Mouse (Mus musculus) hindbrain, embryonic 13.5 days (tissue): Measurements from ENCODE around the gene Tigd2. TPM values are rescaled to one million over a fixed set of nuclear protein-coding genes. Genes with fewer than 3 reads are reported as not detected.

Source experiments
- ATAC-seq: fragments of 200-750 bp; cut with Nextera tagmentation; 2 replicates; pipeline ENCODE4 v1.8.0; 2017; ENCODE audit warnings: moderate TSS enrichment; ENCODE audit not compliant: low FRiP score
- H3K27ac ChIP-seq: fragments of 300-500 bp; sonication (generic); 2 replicates; pipeline ENCODE4 v1.5.1; 2015; ENCODE audit warnings: inconsistent platforms, mild to moderate bottlenecking, moderate library complexity
- H3K27me3 ChIP-seq: fragments of 300-500 bp; sonication (generic); 2 replicates; pipeline ENCODE4 v1.6.1; 2015; ENCODE audit warnings: mild to moderate bottlenecking, inconsistent platforms
- H3K36me3 ChIP-seq: fragments of 300-500 bp; sonication (generic); 2 replicates; pipeline ENCODE4 v1.6.1; 2015; ENCODE audit warnings: mild to moderate bottlenecking, inconsistent platforms
- H3K4me1 ChIP-seq: fragments of 300-500 bp; sonication (generic); replicated peaks from 2 replicates; pipeline ENCODE4 v1.6.1; 2015; ENCODE audit warnings: inconsistent platforms
- H3K4me2 ChIP-seq: fragments of 300-500 bp; sonication (generic); 2 replicates; pipeline ENCODE4 v1.6.1; 2015; ENCODE audit warnings: inconsistent platforms, mild to moderate bottlenecking, moderate library complexity
- H3K4me3 ChIP-seq: fragments of 300-500 bp; sonication (generic); 2 replicates; pipeline ENCODE4 v1.5.1; 2015; ENCODE audit warnings: mild to moderate bottlenecking, inconsistent platforms
- H3K9ac ChIP-seq: fragments of 300-500 bp; sonication (generic); 2 replicates; pipeline ENCODE4 v1.6.1; 2015; ENCODE audit warnings: mild to moderate bottlenecking, inconsistent platforms
- H3K9me3 ChIP-seq: fragments of 300-500 bp; sonication (generic); 2 replicates; pipeline ENCODE4 v1.6.1; 2016; ENCODE audit warnings: inconsistent platforms
- WGBS: fragments of 180-500 bp; shearing (Covaris S2); methylation state at CpG from one replicate; pipeline ENCODE4 v1.1.7; 2015; 5-methylcytosine and 5-hydroxymethylcytosine counted together
- polyA plus RNA-seq: library from polyadenylated mRNA; unstranded; fragments of >200 nt; fragmentation: Nextera tagmentation; extraction: Ambion mirVana; gene quantifications from 2 replicates; pipeline ENCODE4 v1.2.1, GENCODE M21; 2015

The Tigd2 gene
- polyA plus RNA-seq, 1 experiment from 2014 or later = 11.1 TPM

DNA sequence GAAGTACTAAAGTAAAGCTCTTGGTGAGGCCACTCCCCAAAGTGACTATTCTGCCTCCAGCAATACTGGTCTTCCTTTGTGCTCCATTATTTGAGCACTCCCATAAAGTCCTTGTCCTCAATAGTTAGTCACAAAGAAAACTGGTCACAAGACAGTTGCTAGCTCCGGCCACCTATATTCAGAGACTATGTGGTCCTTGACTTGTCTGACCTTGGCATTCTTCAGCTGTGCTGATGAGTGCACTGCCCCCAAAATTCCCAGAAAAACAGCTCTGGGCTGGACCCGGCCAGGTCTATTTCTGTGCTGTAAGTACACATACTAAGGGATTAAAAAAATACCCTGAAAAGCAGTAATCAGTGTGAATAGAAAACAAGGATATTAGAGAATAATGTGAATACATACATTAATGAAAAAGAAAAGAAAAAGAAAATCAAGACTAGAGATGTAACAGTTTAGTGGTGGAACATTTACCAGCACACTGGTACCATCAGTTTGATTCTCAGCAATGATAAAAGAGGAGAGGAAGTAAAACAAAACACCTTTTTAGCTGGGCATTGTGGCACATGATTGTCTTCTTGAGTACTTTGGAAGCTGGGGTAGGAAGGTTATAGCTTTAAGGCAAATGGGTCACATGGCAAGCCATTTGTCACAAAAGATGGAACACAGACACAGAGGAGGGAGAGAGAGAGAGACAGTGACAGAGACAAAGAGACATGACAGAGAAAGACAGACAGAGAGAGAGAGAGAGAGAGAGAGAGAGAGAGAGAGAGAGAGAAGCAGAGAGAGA, 12.6 kb upstream of the Tigd2 start:
- no peaks in the 10 kb centered on the region for H3K4me1 ChIP-seq
- H3K27ac ChIP-seq = no peak overlapping the region
- 34% methylated on average over 2 of the region's 2 CpGs for WGBS
- ATAC-seq = no peak
- no peaks in the 10 kb centered on the region for H3K36me3 ChIP-seq
- H3K4me3 ChIP-seq = no peak overlapping the region
- no peak overlapping the region for H3K9ac ChIP-seq
- H3K27me3 ChIP-seq = no peaks in the 10 kb centered on the region
- H3K9me3 ChIP-seq = no peaks in the 10 kb centered on the region
- no peak overlapping the region for H3K4me2 ChIP-seq

DNA sequence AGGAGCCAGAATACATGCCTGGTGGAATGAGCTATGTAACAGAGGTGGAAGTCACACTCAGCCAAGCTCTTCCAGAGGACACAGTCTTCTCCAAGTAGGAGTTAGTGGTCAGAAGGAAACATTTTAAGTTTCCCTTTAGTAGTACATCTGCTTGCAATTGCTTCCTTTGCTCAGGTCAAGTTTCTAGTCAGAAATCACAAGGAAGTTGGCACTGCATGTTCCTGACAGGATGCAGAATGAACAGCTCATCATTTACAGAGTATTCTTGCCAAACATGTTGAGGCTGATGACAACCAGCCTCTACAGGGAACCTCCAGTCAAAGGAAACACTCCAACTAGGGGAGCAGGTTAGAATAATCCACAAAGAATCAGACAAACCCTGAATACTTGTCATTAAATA, 11.9 kb upstream of the Tigd2 start:
- no peak for ATAC-seq
- Histone ChIP-seq H3K36me3 (no peaks in the 10 kb centered on the region), H3K27ac (no peak overlapping the region), H3K4me3 (no peak overlapping the region), H3K4me1 (no peaks in the 10 kb centered on the region), H3K9me3 (no peaks in the 10 kb centered on the region), H3K4me2 (no peak overlapping the region), H3K27me3 (no peaks in the 10 kb centered on the region), H3K9ac (no peak overlapping the region)

DNA sequence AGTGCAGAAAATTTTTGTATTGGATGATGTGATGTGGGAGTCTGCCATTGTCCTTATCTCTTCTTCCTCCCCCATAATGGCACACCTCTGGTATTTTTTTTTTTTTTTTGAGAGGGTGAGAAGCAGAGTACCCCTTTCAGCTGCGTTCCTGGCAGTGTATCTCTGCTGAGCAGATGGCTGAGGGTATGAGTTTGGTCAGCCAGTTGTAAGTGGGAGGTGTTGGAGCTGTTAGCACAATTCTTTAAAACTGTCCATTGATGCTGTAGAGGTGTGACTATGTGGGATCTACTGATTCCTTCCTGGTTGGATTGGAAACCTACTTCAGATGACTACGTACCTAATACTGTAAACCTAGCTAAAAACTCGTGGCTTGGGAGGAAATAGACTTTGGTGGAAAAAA, 10.3 kb upstream of the Tigd2 start:
- no peak overlapping the region for H3K9ac ChIP-seq
- no peak overlapping the region for H3K4me3 ChIP-seq
- no peak for ATAC-seq
- H3K27ac ChIP-seq = no peak overlapping the region
- no peaks in the 10 kb centered on the region for H3K27me3 ChIP-seq
- H3K36me3 ChIP-seq = no peaks in the 10 kb centered on the region
- H3K9me3 ChIP-seq = no peaks in the 10 kb centered on the region
- no peak overlapping the region for H3K4me2 ChIP-seq
- WGBS = 87% methylated on average over 3 of the region's 3 CpGs
- no peaks in the 10 kb centered on the region for H3K4me1 ChIP-seq

- Histone ChIP-seq H3K36me3 (no peaks in the 10 kb centered on the region), H3K27ac (no peak overlapping the region), H3K9me3 (no peaks in the 10 kb centered on the region), H3K4me1 (no peaks in the 10 kb centered on the region), H3K4me2 (no peak overlapping the region), H3K9ac (no peak overlapping the region), H3K27me3 (no peaks in the 10 kb centered on the region), H3K4me3 (no peak overlapping the region)
- WGBS = 89% methylated on average over 2 of the region's 2 CpGs
- no peak for ATAC-seq
These were observed 9.6 kb upstream of the Tigd2 start for GRCm38 (mm10) chr6:59199021-59199420.

GRCm38 (mm10) chr6:59207561-59207960, 1.1 kb upstream of the Tigd2 start:
- 97% methylated on average over 1 of the region's 1 CpGs for WGBS
- no peak overlapping the region for H3K4me3 ChIP-seq
- no peaks in the 10 kb centered on the region for H3K27me3 ChIP-seq
- H3K9ac ChIP-seq = no peak overlapping the region
- H3K9me3 ChIP-seq = no peaks in the 10 kb centered on the region
- peaks cover 2% of the 10 kb centered on the region; the same call in 1 of the 2 replicates for H3K36me3 ChIP-seq
- no peak overlapping the region for H3K27ac ChIP-seq
- ATAC-seq = no peak
- H3K4me1 ChIP-seq = peaks cover 7% of the 10 kb centered on the region
- H3K4me2 ChIP-seq = no peak overlapping the region

GRCm38 (mm10) chr6:59209299-59209707, 633 bp downstream of the Tigd2 start:
- peak overlapping the region; percentile 56 for H3K4me3 ChIP-seq
- peak overlapping the region; percentile 87 for H3K27ac ChIP-seq
- peak overlapping the region; percentile 79 for H3K9ac ChIP-seq
- H3K9me3 ChIP-seq = no peaks in the 10 kb centered on the region
- H3K36me3 ChIP-seq = peaks cover 4% of the 10 kb centered on the region; the same call in 1 of the 2 replicates
- H3K4me1 ChIP-seq = peaks cover 7% of the 10 kb centered on the region
- 46% methylated on average over 5 of the region's 5 CpGs for WGBS
- H3K27me3 ChIP-seq = no peaks in the 10 kb centered on the region
- peak; percentile 81 for ATAC-seq
- H3K4me2 ChIP-seq = peak overlapping the region; percentile 60

DNA sequence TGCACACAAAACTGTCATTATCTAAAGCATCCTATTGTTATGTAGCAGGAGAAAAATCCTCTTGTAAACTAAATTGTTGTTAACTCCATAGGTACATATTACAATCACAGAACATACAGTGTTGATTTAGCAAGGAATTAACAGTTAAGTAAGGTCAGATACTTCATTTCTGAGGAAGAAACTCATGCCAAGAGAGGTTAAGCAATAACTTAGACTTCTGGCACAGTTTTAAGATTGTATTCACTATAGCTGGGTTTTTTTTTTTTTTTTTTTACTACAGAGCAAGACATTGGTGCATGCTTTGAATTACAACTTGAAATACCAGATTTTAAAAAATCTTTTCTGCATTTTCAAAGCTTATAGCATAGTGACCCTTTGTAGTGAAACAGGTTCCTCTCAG, 24.5 kb downstream of the Tigd2 start:
- no peaks in the 10 kb centered on the region for H3K4me1 ChIP-seq
- H3K27ac ChIP-seq = no peak overlapping the region
- H3K36me3 ChIP-seq = no peaks in the 10 kb centered on the region
- no peaks in the 10 kb centered on the region for H3K9me3 ChIP-seq
- H3K9ac ChIP-seq = no peak overlapping the region
- H3K27me3 ChIP-seq = no peaks in the 10 kb centered on the region
- H3K4me2 ChIP-seq = no peak overlapping the region
- H3K4me3 ChIP-seq = no peak overlapping the region
- no peak for ATAC-seq

DNA sequence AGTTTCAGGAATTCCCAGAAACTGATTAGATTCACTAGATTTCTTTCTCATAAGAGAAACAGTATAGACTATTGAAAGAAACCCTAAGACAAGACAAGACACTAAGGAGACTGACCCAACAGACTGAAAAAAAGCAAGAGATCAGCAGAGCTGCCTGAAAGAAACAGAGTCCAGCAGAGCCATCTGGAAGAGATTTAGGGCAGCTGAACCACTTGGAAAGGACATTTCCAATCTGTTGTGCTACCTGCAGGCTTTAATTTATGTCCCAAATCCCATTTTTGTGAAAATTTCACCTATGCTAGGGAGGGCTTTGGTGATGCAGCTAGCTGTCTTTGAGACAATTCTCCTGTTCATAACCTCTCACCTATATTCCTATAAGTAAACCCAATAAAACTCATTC, 25.0 kb downstream of the Tigd2 start:
- no peak overlapping the region for H3K27ac ChIP-seq
- H3K9me3 ChIP-seq = no peaks in the 10 kb centered on the region
- H3K9ac ChIP-seq = no peak overlapping the region
- no peaks in the 10 kb centered on the region for H3K27me3 ChIP-seq
- ATAC-seq = no peak
- H3K36me3 ChIP-seq = no peaks in the 10 kb centered on the region
- no peak overlapping the region for H3K4me2 ChIP-seq
- H3K4me1 ChIP-seq = no peaks in the 10 kb centered on the region
- H3K4me3 ChIP-seq = no peak overlapping the region

DNA sequence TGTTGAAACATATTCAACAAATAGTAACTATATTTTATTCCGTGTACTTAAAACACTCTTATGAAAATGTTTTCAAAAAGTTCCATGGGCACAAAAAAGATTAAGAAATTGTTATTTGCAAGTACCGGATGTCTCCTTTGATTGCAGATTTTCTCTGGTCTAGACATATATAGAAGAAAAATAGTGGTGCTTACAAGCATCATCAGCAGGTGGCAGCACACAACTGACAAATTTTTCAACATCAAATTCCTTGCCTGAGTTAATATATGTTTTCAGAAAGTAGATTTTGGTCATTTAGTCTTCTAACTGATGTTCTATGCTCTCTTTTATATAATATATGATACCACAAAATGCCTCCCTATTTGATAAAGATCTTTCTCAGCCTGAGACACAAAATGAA, 41.0 kb downstream of the Tigd2 start:
- Histone ChIP-seq H3K9me3 (no peaks in the 10 kb centered on the region), H3K27me3 (no peaks in the 10 kb centered on the region), H3K27ac (no peak overlapping the region), H3K9ac (no peak overlapping the region), H3K36me3 (no peaks in the 10 kb centered on the region), H3K4me3 (no peak overlapping the region), H3K4me2 (no peak overlapping the region), H3K4me1 (no peaks in the 10 kb centered on the region)
- no peak for ATAC-seq
- WGBS = 41% methylated on average over 2 of the region's 2 CpGs

- no peak overlapping the region for H3K4me3 ChIP-seq
- H3K36me3 ChIP-seq = no peaks in the 10 kb centered on the region
- no peak overlapping the region for H3K9ac ChIP-seq
- H3K4me1 ChIP-seq = no peaks in the 10 kb centered on the region
- no peak overlapping the region for H3K4me2 ChIP-seq
- H3K27me3 ChIP-seq = no peaks in the 10 kb centered on the region
- ATAC-seq = no peak
- H3K9me3 ChIP-seq = no peaks in the 10 kb centered on the region
- no peak overlapping the region for H3K27ac ChIP-seq
These were observed 41.9 kb downstream of the Tigd2 start for GRCm38 (mm10) chr6:59250536-59250935.

DNA sequence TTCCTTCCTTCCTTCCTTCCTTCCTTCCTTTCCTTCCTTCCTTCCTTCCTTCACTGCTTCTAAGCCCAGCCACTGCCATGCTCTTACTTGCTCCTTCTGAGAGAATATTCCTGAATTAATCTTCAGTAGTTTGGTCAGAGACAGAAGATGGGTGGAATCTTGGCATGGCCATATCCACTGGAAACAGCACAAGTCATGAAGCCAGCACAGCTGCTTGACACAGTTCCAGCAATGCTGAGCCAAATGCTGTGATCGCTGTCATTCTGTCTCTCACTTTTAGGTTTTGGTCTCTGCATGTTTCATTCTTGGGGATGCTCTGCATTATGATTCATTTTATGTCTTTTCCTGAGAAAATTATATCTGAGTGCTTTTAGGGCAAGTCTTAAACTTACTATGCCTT, 47.2 kb downstream of the Tigd2 start:
- ATAC-seq = no peak
- no peak overlapping the region for H3K9ac ChIP-seq
- H3K4me1 ChIP-seq = no peaks in the 10 kb centered on the region
- 90% methylated on average over 1 of the region's 1 CpGs for WGBS
- no peaks in the 10 kb centered on the region for H3K27me3 ChIP-seq
- H3K9me3 ChIP-seq = no peaks in the 10 kb centered on the region
- no peak overlapping the region for H3K4me2 ChIP-seq
- no peaks in the 10 kb centered on the region for H3K36me3 ChIP-seq
- no peak overlapping the region for H3K27ac ChIP-seq
- no peak overlapping the region for H3K4me3 ChIP-seq
